Mouse (Mus musculus): ENCODE measurements around the gene Ear10. TPM values are rescaled to one million over a fixed set of nuclear protein-coding genes. Genes with fewer than 3 reads are reported as not detected.
"Not testable (repeated sequence)": the region's sequence is repeated elsewhere in the genome, so short reads cannot be mapped to it uniquely, and the experiment has no call there.

Gene Ear10
- polyA plus RNA-seq, 1 experiment: not detected

- H3K4me1 ChIP-seq (ENCODE audit: control insufficient read depth, insufficient read depth, low read length); H3K4me3 ChIP-seq (ENCODE audit: insufficient read depth, low read length); H3K27ac ChIP-seq (ENCODE audit: insufficient read depth, low read length): not testable (repeated sequence)
These were observed 48.5 kb downstream of the Ear10 start for GRCm38 (mm10) chr14:43874862-43875261.

Other genes starting within 250 kb of the Ear10 start
- not detected in 2 replicates for gene Gm8165, start 246.4 kb downstream of the Ear10 start, polyA plus RNA-seq (2012; rRNA removed)
- gene Gm7324, start 225.7 kb downstream of the Ear10 start, polyA plus RNA-seq (2012; rRNA removed): 0.29 and 0.44 TPM in 2 replicates
- not detected in 2 replicates for gene Gm16506, start 196.1 kb downstream of the Ear10 start, polyA plus RNA-seq (2012; rRNA removed)
- not detected in 2 replicates for gene Gm6526, start 175.7 kb downstream of the Ear10 start, polyA plus RNA-seq (2012; rRNA removed)
- gene Gm8180, start 138.8 kb downstream of the Ear10 start, polyA plus RNA-seq (2012; rRNA removed): not detected in 2 replicates
- gene Ear1, start 48.0 kb downstream of the Ear10 start, polyA plus RNA-seq (2012; rRNA removed): not detected in 2 replicates
- gene Gm8113, start 1.8 kb upstream of the Ear10 start, polyA plus RNA-seq (2012; rRNA removed): 0.28 and 0.29 TPM in 2 replicates
- gene Ang5, start 33.5 kb upstream of the Ear10 start, polyA plus RNA-seq (2012; rRNA removed): not detected in 2 replicates
- gene Ang6, start 78.7 kb upstream of the Ear10 start, polyA plus RNA-seq (2012; rRNA removed): not detected in 2 replicates
- 0.53 and 0.54 TPM in 2 replicates for gene Ear2, start 179.1 kb upstream of the Ear10 start, polyA plus RNA-seq (2012; rRNA removed)
- not detected in 2 replicates for gene Gm3327, start 200.3 kb upstream of the Ear10 start, polyA plus RNA-seq (2012; rRNA removed)